Mouse (Mus musculus) liver, embryonic 13.5 days (tissue): ENCODE results near the gene Sdc3. TPM values are rescaled to one million over a fixed set of nuclear protein-coding genes. Genes with fewer than 3 reads are reported as not detected.

Source experiments
- ATAC-seq: fragments of 200-750 bp; cut with Nextera tagmentation; 2 replicates; pipeline ENCODE4 v1.8.0; 2017; ENCODE audit warnings: low read depth, mild to moderate bottlenecking, moderate number of reproducible peaks, moderate library complexity
- DNase-seq: peaks from one replicate; pipeline ENCODE4 v3.0.0; 2022
- H3K27ac ChIP-seq: fragments of 300-500 bp; sonication (generic); 2 replicates; pipeline ENCODE4 v1.5.1; 2015; ENCODE audit warnings: moderate library complexity, mild to moderate bottlenecking, inconsistent platforms
- H3K27me3 ChIP-seq: fragments of 300-500 bp; sonication (generic); 2 replicates; pipeline ENCODE4 v1.6.1; 2015; ENCODE audit warnings: mild to moderate bottlenecking, inconsistent platforms
- H3K36me3 ChIP-seq: fragments of 300-500 bp; sonication (generic); 2 replicates; pipeline ENCODE4 v1.6.1; 2015; ENCODE audit warnings: mild to moderate bottlenecking, inconsistent platforms
- H3K4me1 ChIP-seq: fragments of 300-500 bp; sonication (generic); replicated peaks from 2 replicates; pipeline ENCODE4 v1.6.1; 2015; ENCODE audit warnings: inconsistent platforms
- H3K4me2 ChIP-seq: fragments of 300-500 bp; sonication (generic); 2 replicates; pipeline ENCODE4 v1.6.1; 2015; ENCODE audit warnings: inconsistent platforms, mild to moderate bottlenecking, moderate library complexity
- H3K4me3 ChIP-seq: fragments of 300-500 bp; sonication (generic); replicated peaks from 2 replicates; pipeline ENCODE4 v1.5.1; 2015; ENCODE audit warnings: mild to moderate bottlenecking, inconsistent platforms
- H3K9ac ChIP-seq: fragments of 300-500 bp; sonication (generic); 2 replicates; pipeline ENCODE4 v1.6.1; 2015; ENCODE audit warnings: mild to moderate bottlenecking, inconsistent platforms
- H3K9me3 ChIP-seq: fragments of 300-500 bp; sonication (generic); replicated peaks from 2 replicates; pipeline ENCODE4 v1.6.1; 2016; ENCODE audit warnings: inconsistent platforms
- WGBS: fragments of 180-500 bp; shearing (Covaris S2); methylation state at CpG from one replicate; pipeline ENCODE4 v1.1.7; 2015; ENCODE audit not compliant: insufficient replicate concordance; 5-methylcytosine and 5-hydroxymethylcytosine counted together
- polyA plus RNA-seq: library from polyadenylated mRNA; unstranded; fragments of >200 nt; fragmentation: Nextera tagmentation; extraction: Ambion mirVana; gene quantifications from 2 replicates; pipeline ENCODE4 v1.2.1, GENCODE M21; 2015

The Sdc3 gene
- 5.3 and 6.5 TPM in 2 replicates for polyA plus RNA-seq

DNA sequence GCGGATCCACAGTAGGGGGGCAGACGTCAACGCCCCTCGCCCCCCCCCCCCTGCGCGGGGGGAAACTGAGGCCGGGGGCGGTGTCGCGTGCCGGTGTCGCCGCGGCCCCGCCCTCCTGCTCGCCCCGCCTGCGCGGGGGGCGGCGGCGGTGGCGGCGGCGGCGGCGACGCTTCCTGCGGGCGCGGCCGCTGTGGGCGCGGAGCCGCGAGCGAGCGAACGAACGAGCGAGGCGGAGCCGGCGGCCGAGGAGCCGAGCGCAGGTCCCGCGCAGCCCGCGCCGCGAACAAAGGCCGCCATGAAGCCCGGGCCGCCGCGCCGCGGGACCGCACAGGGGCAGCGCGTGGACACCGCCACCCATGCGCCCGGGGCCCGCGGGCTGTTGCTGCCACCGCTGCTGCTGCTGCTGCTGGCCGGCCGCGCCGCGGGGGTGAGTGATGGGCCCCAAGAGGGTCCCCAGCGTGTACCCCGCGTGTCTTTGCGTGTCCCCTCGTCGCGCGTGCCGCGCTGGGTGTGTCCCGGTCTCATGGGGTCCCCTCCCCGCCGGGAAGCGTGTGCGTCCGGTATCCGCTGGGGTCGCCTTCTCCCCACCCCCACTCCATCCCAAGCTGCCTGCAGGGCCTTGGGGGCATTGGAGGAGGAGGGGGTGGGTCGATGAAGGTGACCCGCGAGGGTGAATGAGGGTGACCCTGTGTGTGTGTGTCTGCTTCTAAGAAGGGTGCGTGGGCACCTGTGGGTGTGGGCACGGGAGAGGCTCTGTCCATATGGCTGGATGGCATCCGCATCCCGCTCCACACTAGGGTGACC, at the start of gene Sdc3:
Sdc3 (plus strand) TSS at position 162 of the 804 bp plus-strand sequence.
- no peak for ATAC-seq
- Histone ChIP-seq H3K36me3 (no peaks in the 10 kb centered on the region), H3K27me3 (peaks cover 58% of the 10 kb centered on the region), H3K27ac (no peak within 1 kb of the TSS), H3K4me1 (peaks cover 10% of the 10 kb centered on the region), H3K4me2 (peak within 1 kb of the TSS; percentile 76), H3K4me3 (peak within 1 kb of the TSS; percentile 63), H3K9me3 (no peaks in the 10 kb centered on the region), H3K9ac (peak within 1 kb of the TSS; percentile 63)
- DNase-seq = no peak
- WGBS = 3% methylated on average over 62 of the region's 99 CpGs

DNA sequence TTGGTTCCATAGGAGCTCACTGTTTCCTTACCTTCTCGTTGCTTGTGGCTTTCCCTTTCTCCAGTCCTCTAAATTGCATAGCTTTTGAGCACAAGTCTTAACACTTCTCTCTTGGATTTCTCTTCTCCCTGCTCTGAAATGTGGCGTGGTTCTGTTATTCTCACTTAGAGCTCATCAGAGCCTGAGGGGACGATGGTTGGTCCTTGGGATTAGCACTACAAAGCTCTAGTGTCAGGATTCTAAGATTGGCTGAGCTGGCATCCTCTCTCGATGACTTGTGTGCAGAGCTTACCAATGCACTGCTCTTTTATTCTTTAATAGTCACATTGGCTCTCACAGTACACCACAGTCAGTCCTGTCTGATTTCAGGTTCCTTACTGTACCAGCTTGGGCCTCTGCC, 48.3 kb upstream of the Sdc3 start:
- Histone ChIP-seq H3K4me3 (no peak overlapping the region), H3K27ac (no peak overlapping the region), H3K9ac (no peak overlapping the region), H3K27me3 (no peaks in the 10 kb centered on the region), H3K9me3 (no peaks in the 10 kb centered on the region), H3K4me1 (no peaks in the 10 kb centered on the region), H3K36me3 (peaks cover 92% of the 10 kb centered on the region), H3K4me2 (no peak overlapping the region)
- no peak for DNase-seq
- 88% methylated on average over 4 of the region's 4 CpGs for WGBS
- no peak for ATAC-seq

- Histone ChIP-seq H3K36me3 (peaks cover 98% of the 10 kb centered on the region), H3K27me3 (no peaks in the 10 kb centered on the region), H3K9me3 (no peaks in the 10 kb centered on the region), H3K27ac (no peak overlapping the region), H3K4me1 (no peaks in the 10 kb centered on the region), H3K4me2 (no peak overlapping the region), H3K9ac (no peak overlapping the region), H3K4me3 (no peak overlapping the region)
- DNase-seq (no peak), ATAC-seq (no peak)
- 89% methylated on average over 5 of the region's 5 CpGs for WGBS
Observed at GRCm38 (mm10) chr4:130745561-130746306, 46.6 kb upstream of the Sdc3 start.

DNA sequence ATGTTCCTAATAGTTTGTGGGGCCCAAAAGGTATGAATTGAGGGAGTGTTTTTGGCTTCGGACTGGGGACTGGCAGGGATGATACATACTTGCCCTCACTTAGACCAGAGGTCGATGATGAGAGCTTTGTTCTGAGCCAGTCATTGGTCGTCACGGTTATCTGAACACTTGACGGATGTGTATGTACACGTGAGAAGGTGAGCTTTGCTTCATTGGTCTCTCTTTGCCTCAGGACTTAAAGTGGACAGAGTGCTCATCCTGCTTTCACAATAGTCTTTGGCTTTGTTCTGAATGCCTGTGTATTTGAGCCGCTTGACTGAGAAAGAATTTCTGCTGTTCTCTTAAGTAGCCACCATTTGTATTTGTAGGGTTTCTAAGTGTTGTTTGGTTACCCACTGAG, 42.8 kb upstream of the Sdc3 start:
- H3K4me2 ChIP-seq = no peak overlapping the region
- ATAC-seq (no peak), DNase-seq (no peak)
- H3K9me3 ChIP-seq = no peaks in the 10 kb centered on the region
- no peak overlapping the region for H3K9ac ChIP-seq
- WGBS = 80% methylated on average over 7 of the region's 7 CpGs
- peaks cover 97% of the 10 kb centered on the region for H3K36me3 ChIP-seq
- H3K4me1 ChIP-seq = no peaks in the 10 kb centered on the region
- no peak overlapping the region for H3K27ac ChIP-seq
- no peaks in the 10 kb centered on the region for H3K27me3 ChIP-seq
- H3K4me3 ChIP-seq = no peak overlapping the region

- DNase-seq = no peak
- Histone ChIP-seq H3K27me3 (no peaks in the 10 kb centered on the region), H3K9ac (no peak overlapping the region), H3K36me3 (peaks cover 92% of the 10 kb centered on the region), H3K4me2 (no peak overlapping the region), H3K27ac (no peak overlapping the region), H3K4me1 (no peaks in the 10 kb centered on the region), H3K9me3 (no peaks in the 10 kb centered on the region), H3K4me3 (no peak overlapping the region)
- ATAC-seq = no peak
- 88% methylated on average over 2 of the region's 2 CpGs for WGBS
Observed at GRCm38 (mm10) chr4:130751966-130752365, 40.4 kb upstream of the Sdc3 start.

- H3K27me3 ChIP-seq = no peaks in the 10 kb centered on the region
- no peak overlapping the region for H3K27ac ChIP-seq
- peaks cover 92% of the 10 kb centered on the region for H3K36me3 ChIP-seq
- H3K4me3 ChIP-seq = no peak overlapping the region
- no peak for DNase-seq
- no peaks in the 10 kb centered on the region for H3K4me1 ChIP-seq
- ATAC-seq = no peak
- no peaks in the 10 kb centered on the region for H3K9me3 ChIP-seq
- no peak overlapping the region for H3K4me2 ChIP-seq
- H3K9ac ChIP-seq = no peak overlapping the region
- 83% methylated on average over 7 of the region's 7 CpGs for WGBS
Observed at GRCm38 (mm10) chr4:130752591-130752990, 39.7 kb upstream of the Sdc3 start.

DNA sequence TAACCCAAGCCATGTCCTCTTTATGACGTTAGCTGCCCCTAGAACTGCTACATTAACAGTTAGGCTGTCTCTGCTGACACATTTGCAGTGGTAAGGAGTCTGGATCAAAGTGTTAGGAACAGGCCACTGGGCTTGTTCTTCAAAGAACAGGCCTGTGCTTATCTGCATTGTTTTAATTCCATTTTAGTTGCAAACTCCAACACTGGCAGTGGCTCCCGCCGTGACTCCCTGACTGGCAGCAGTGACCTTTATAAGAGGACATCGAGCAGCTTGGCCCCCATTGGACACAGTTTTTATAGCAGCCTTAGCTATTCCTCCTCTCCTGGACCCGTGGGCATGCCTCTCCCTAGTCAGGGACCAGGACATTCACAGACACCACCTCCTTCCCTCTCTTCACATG, 38.6 kb upstream of the Sdc3 start:
- H3K9ac ChIP-seq = no peak overlapping the region
- ATAC-seq (no peak), DNase-seq (no peak)
- peaks cover 92% of the 10 kb centered on the region for H3K36me3 ChIP-seq
- no peaks in the 10 kb centered on the region for H3K9me3 ChIP-seq
- no peaks in the 10 kb centered on the region for H3K27me3 ChIP-seq
- H3K4me3 ChIP-seq = no peak overlapping the region
- H3K4me2 ChIP-seq = no peak overlapping the region
- no peak overlapping the region for H3K27ac ChIP-seq
- WGBS = 78% methylated on average over 5 of the region's 5 CpGs
- H3K4me1 ChIP-seq = no peaks in the 10 kb centered on the region

GRCm38 (mm10) chr4:130754776-130755175, 37.6 kb upstream of the Sdc3 start:
- DNase-seq (no peak), ATAC-seq (no peak)
- H3K9ac ChIP-seq = no peak overlapping the region
- H3K4me2 ChIP-seq = no peak overlapping the region
- H3K27ac ChIP-seq = no peak overlapping the region
- no peak overlapping the region for H3K4me3 ChIP-seq
- H3K4me1 ChIP-seq = no peaks in the 10 kb centered on the region
- 78% methylated on average over 2 of the region's 2 CpGs for WGBS
- peaks cover 92% of the 10 kb centered on the region for H3K36me3 ChIP-seq
- no peaks in the 10 kb centered on the region for H3K9me3 ChIP-seq
- H3K27me3 ChIP-seq = no peaks in the 10 kb centered on the region

GRCm38 (mm10) chr4:130759875-130760274, 32.5 kb upstream of the Sdc3 start:
- no peak overlapping the region for H3K9ac ChIP-seq
- no peak overlapping the region for H3K4me3 ChIP-seq
- no peaks in the 10 kb centered on the region for H3K4me1 ChIP-seq
- H3K27me3 ChIP-seq = no peaks in the 10 kb centered on the region
- H3K9me3 ChIP-seq = no peaks in the 10 kb centered on the region
- H3K4me2 ChIP-seq = no peak overlapping the region
- ATAC-seq (no peak), DNase-seq (no peak)
- 79% methylated on average over 2 of the region's 2 CpGs for WGBS
- H3K27ac ChIP-seq = no peak overlapping the region
- peaks cover 92% of the 10 kb centered on the region for H3K36me3 ChIP-seq

DNA sequence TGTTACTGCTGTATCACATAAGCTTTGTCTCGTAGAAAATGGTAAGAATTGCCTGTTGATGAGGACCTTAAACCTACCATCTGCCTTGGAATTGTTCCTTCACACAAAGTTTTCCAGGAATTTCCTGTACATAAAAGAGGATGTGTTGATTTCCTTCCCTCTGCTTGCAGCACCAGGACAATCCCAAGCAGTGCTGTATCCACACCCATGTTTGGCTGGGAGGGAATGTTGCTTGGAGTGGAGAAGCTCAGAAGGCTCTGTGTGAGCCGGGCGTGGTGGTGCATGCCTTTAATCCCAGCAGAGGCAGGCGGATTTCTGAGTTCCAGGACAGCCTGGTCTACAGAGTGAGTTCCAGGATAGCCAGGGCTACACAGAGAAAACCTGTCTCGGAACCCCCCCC, 30.5 kb upstream of the Sdc3 start:
- Histone ChIP-seq H3K27me3 (no peaks in the 10 kb centered on the region), H3K27ac (no peak overlapping the region), H3K36me3 (peaks cover 96% of the 10 kb centered on the region), H3K4me3 (no peak overlapping the region), H3K9ac (no peak overlapping the region), H3K9me3 (no peaks in the 10 kb centered on the region), H3K4me2 (no peak overlapping the region), H3K4me1 (peaks cover 8% of the 10 kb centered on the region)
- 80% methylated on average over 5 of the region's 5 CpGs for whole genome bisulfite sequencing
- DNase-seq (no peak), ATAC-seq (no peak)

GRCm38 (mm10) chr4:130765399-130766160, 26.8 kb upstream of the Sdc3 start:
- Histone ChIP-seq H3K27ac (no peak overlapping the region), H3K27me3 (no peaks in the 10 kb centered on the region), H3K4me2 (no peak overlapping the region), H3K4me3 (no peak overlapping the region), H3K36me3 (peaks cover 99% of the 10 kb centered on the region), H3K4me1 (peaks cover 8% of the 10 kb centered on the region), H3K9me3 (no peaks in the 10 kb centered on the region), H3K9ac (no peak overlapping the region)
- DNase-seq = no peak
- no peak for ATAC-seq
- 84% methylated on average over 7 of the region's 7 CpGs for WGBS
